Mouse (Mus musculus) midbrain, embryonic 13.5 days (tissue): ENCODE measurements around the gene Rab11fip4. TPM values are rescaled to one million over a fixed set of nuclear protein-coding genes. Genes with fewer than 3 reads are reported as not detected.
A peak's percentile ranks its signal among the peaks of the same experiment; 100 is the strongest.

ENCODE experiments used
- ATAC-seq: fragments of 200-750 bp; cut with Nextera tagmentation; 2 replicates; pipeline ENCODE4 v1.8.0; 2017; ENCODE audit warnings: mild to moderate bottlenecking, moderate TSS enrichment, moderate library complexity
- H3K27ac ChIP-seq: fragments of 300-500 bp; sonication (generic); 2 replicates; pipeline ENCODE4 v1.5.1; 2015; ENCODE audit warnings: inconsistent platforms, mild to moderate bottlenecking, moderate library complexity
- H3K27me3 ChIP-seq: fragments of 300-500 bp; sonication (generic); 2 replicates; pipeline ENCODE4 v1.6.1; 2015; ENCODE audit warnings: mild to moderate bottlenecking, inconsistent platforms
- H3K36me3 ChIP-seq: fragments of 300-500 bp; sonication (generic); 2 replicates; pipeline ENCODE4 v1.6.1; 2015; ENCODE audit warnings: mild to moderate bottlenecking, inconsistent platforms
- H3K4me1 ChIP-seq: fragments of 300-500 bp; sonication (generic); replicated peaks from 2 replicates; pipeline ENCODE4 v1.6.1; 2015; ENCODE audit warnings: inconsistent platforms
- H3K4me2 ChIP-seq: fragments of 300-500 bp; sonication (generic); replicated peaks from 2 replicates; pipeline ENCODE4 v1.6.1; 2015; ENCODE audit warnings: moderate library complexity, mild to moderate bottlenecking, inconsistent platforms
- H3K4me3 ChIP-seq: fragments of 300-500 bp; sonication (generic); replicated peaks from 2 replicates; pipeline ENCODE4 v1.5.1; 2015; ENCODE audit warnings: mild to moderate bottlenecking, inconsistent platforms
- H3K9ac ChIP-seq: fragments of 300-500 bp; sonication (generic); replicated peaks from 2 replicates; pipeline ENCODE4 v1.6.1; 2015; ENCODE audit warnings: mild to moderate bottlenecking, inconsistent platforms
- H3K9me3 ChIP-seq: fragments of 300-500 bp; sonication (generic); 2 replicates; pipeline ENCODE4 v1.6.1; 2016; ENCODE audit warnings: mild to moderate bottlenecking, inconsistent platforms
- WGBS: fragments of 180-500 bp; shearing (Covaris S2); methylation state at CpG from one replicate; pipeline ENCODE4 v1.1.7; 2015; 5-methylcytosine and 5-hydroxymethylcytosine counted together
- polyA plus RNA-seq: library from polyadenylated mRNA; unstranded; fragments of >200 nt; fragmentation: Nextera tagmentation; extraction: Ambion mirVana; gene quantifications from 2 replicates; pipeline ENCODE4 v1.2.1, GENCODE M21; 2015

Rab11fip4 gene
- polyA plus RNA-seq, 1 experiment from 2014 or later, result 22.2 TPM

- Histone ChIP-seq H3K4me2 (no peak overlapping the region), H3K27me3 (0 out of 2 replicates have a peak, but pooled peaks cover 5% of the 10 kb centered on the region), H3K36me3 (no peaks in the 10 kb centered on the region), H3K4me1 (peaks cover 71% of the 10 kb centered on the region), H3K4me3 (no peak overlapping the region), H3K9me3 (no peaks in the 10 kb centered on the region), H3K9ac (no peak overlapping the region), H3K27ac (no peak overlapping the region)
- 65% methylated on average over 9 of the region's 9 CpGs for WGBS
- ATAC-seq, result no peak
These were observed 52.7 kb downstream of the Rab11fip4 start for GRCm38 (mm10) chr11:79643730-79644129.

GRCm38 (mm10) chr11:79644717-79645191 lies 53.7 kb downstream of the Rab11fip4 start:
- H3K9me3 ChIP-seq, result no peaks in the 10 kb centered on the region
- H3K4me3 ChIP-seq, result no peak overlapping the region
- 53% methylated on average over 8 of the region's 8 CpGs for WGBS
- H3K36me3 ChIP-seq, result no peaks in the 10 kb centered on the region
- H3K27ac ChIP-seq, result no peak overlapping the region
- ATAC-seq, result no peak
- H3K9ac ChIP-seq, result no peak overlapping the region
- H3K4me2 ChIP-seq, result no peak overlapping the region
- H3K4me1 ChIP-seq, result peaks cover 71% of the 10 kb centered on the region
- H3K27me3 ChIP-seq, result 0 out of 2 replicates have a peak, but pooled peaks cover 5% of the 10 kb centered on the region

DNA sequence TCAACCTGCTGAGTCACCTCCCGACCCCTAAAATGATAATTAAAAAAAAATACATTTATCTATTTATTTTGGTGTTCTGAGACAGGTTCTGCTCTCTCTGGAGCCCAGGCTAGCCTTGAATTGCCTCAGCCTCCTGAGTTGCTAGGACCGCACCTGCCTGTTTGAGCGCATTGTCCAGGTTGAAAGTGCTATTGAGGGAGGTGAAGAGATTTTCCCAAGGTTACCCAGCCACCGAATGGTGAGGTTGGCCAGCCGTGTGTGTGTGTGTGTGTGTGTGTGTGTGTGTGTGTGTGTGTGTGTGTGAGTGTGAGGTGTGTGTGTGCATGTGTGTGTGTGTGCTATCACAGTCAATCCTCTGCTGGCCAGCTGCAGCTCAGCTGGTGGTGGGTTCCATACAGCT lies 55.0 kb downstream of the Rab11fip4 start:
- no peak overlapping the region for H3K4me3 ChIP-seq
- WGBS, result 51% methylated on average over 5 of the region's 5 CpGs
- H3K27ac ChIP-seq, result peak overlapping the region; percentile 69
- ATAC-seq, result no peak
- H3K36me3 ChIP-seq, result no peaks in the 10 kb centered on the region
- no peak overlapping the region for H3K4me2 ChIP-seq
- H3K9ac ChIP-seq, result no peak overlapping the region
- 0 out of 2 replicates have a peak, but pooled peaks cover 5% of the 10 kb centered on the region for H3K27me3 ChIP-seq
- no peaks in the 10 kb centered on the region for H3K9me3 ChIP-seq
- peaks cover 69% of the 10 kb centered on the region for H3K4me1 ChIP-seq

DNA sequence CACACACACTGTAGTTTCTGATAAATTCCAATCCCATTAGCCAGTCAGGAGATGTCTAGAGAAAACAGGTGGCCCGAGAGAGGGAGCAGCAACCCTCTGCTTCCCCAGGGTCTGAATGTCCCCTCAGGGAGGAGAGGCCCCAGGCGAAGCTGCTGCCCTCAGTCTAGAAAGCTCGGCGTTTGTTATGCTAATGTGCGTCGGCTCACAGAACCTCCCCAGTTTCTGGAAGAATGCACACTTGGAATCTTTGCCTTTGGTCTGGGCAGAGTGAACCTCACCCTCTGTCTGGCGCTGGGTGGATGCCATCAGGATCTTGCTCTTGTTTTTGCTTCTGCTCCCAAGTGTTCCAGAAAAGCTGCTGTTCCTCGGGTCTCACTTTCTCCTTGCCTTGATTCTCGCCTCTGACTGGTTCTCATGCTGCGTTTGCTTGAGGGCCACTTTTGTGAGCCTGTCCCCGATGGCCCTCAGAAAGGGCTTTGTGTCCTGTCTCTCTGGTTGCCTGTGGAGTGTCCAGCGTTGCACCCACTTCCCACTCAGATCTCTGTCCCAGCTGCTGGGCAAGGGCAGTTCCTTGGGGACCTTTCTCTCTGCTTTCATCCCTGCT lies 55.6 kb downstream of the Rab11fip4 start:
- 5% methylated on average over 12 of the region's 12 CpGs for WGBS
- no peaks in the 10 kb centered on the region for H3K36me3 ChIP-seq
- no peak overlapping the region for H3K4me3 ChIP-seq
- 0 out of 2 replicates have a peak, but pooled peaks cover 5% of the 10 kb centered on the region for H3K27me3 ChIP-seq
- H3K4me1 ChIP-seq, result peaks cover 69% of the 10 kb centered on the region
- no peaks in the 10 kb centered on the region for H3K9me3 ChIP-seq
- ATAC-seq, result peak; percentile 40; the same call in 1 of the 2 replicates
- no peak overlapping the region for H3K4me2 ChIP-seq
- H3K9ac ChIP-seq, result no peak overlapping the region
- peak overlapping the region; percentile 69 for H3K27ac ChIP-seq

DNA sequence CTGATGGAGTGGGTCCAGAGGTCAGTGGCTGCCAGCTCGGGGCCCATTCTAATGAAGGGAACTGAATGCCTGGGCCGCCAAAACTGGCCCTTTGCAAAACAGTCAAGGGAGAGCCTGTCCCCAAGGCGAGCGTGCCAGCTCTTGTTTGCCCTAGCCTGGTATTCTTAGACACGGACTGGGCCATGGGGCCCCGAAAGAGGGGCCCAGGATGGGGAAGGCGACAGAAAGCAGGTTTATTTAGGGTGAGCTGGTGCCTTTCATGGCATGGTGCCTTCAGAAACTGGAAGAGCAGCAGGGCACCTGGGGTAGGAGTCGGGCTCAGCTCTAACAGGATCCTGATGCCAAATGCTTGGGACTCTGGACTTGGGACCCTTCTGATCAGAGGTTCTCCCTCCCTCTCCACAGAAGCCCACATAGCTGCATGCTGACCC lies 56.1 kb downstream of the Rab11fip4 start:
- Histone ChIP-seq H3K4me2 (no peak overlapping the region), H3K9me3 (no peaks in the 10 kb centered on the region), H3K27me3 (0 out of 2 replicates have a peak, but pooled peaks cover 5% of the 10 kb centered on the region), H3K4me3 (no peak overlapping the region), H3K27ac (peak overlapping the region; percentile 69; the same call in 1 of the 2 replicates), H3K36me3 (no peaks in the 10 kb centered on the region), H3K9ac (no peak overlapping the region), H3K4me1 (peaks cover 73% of the 10 kb centered on the region)
- ATAC-seq, result no peak
- WGBS, result 29% methylated on average over 8 of the region's 8 CpGs

DNA sequence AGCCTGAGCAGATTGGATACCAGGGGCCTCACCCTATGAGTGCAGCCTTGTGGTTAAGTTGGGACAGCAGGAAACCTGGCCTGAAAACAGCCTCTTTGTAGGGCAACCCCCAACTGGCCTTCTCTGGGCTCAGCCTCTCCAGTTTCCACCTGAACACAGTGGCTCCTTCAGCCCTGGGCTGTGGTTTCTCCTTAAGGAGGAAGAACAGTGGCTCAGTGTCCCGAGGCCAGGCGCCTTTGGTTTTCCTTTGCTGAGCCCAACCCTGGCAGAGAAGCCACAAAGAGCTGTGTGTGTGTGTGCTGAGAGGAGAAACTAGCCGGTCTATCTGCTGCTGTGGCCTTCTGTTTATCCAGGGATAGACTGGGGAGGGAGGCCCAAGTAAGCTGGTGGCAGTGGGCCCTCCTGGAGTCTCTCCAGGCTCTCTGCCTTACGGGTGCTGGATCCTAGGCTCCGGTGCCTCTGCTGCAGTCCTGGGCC lies 59.4 kb downstream of the Rab11fip4 start:
- Histone ChIP-seq H3K36me3 (no peaks in the 10 kb centered on the region), H3K9me3 (no peaks in the 10 kb centered on the region), H3K4me1 (peaks cover 57% of the 10 kb centered on the region), H3K27me3 (peaks cover 5% of the 10 kb centered on the region; the same call in 1 of the 2 replicates), H3K4me2 (no peak overlapping the region), H3K4me3 (no peak overlapping the region), H3K27ac (peak overlapping the region; percentile 49), H3K9ac (no peak overlapping the region)
- WGBS, result 48% methylated on average over 5 of the region's 5 CpGs
- no peak for ATAC-seq

- no peak overlapping the region for H3K4me3 ChIP-seq
- H3K9me3 ChIP-seq, result no peaks in the 10 kb centered on the region
- 84% methylated on average over 9 of the region's 9 CpGs for WGBS
- no peak overlapping the region for H3K9ac ChIP-seq
- peaks cover 40% of the 10 kb centered on the region for H3K4me1 ChIP-seq
- no peak for ATAC-seq
- H3K27me3 ChIP-seq, result peaks cover 5% of the 10 kb centered on the region; the same call in 1 of the 2 replicates
- H3K36me3 ChIP-seq, result no peaks in the 10 kb centered on the region
- H3K4me2 ChIP-seq, result no peak overlapping the region
- no peak overlapping the region for H3K27ac ChIP-seq
These were observed 61.2 kb downstream of the Rab11fip4 start for GRCm38 (mm10) chr11:79652257-79652656.

DNA sequence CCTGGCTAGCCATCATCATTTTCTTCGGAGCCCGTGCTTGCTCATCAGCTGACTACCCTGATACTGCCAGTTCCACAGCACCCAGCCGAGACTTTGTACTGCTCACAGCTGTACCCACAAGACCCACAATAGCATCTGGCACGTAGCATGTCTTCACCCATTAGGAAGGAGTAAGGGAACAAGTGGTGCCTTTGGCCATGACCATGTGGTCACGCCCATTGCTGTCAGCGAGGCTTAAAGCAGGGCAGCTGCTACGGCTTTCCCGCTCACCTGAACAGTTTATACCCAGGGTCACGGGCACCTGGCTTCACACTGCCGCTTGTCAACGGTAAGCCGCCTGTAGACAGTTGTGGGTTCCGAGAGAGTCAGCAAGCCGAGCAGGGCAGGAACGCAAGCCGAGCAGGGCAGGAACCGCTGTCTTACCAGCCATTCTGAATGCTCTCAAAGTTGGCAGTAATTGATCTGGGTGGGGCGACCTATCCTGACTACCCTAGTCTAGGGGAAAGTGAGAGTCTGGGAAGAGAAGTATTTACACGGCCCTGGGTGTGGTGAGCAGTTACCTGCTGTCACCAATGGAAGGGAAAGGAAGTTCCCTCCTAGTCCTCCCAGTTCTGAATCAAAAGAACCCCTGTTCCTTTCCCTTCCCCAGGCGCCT lies 62.0 kb downstream of the Rab11fip4 start:
- no peaks in the 10 kb centered on the region for H3K9me3 ChIP-seq
- WGBS, result 86% methylated on average over 20 of the region's 20 CpGs
- H3K9ac ChIP-seq, result no peak overlapping the region
- no peak overlapping the region for H3K27ac ChIP-seq
- no peak overlapping the region for H3K4me3 ChIP-seq
- no peak for ATAC-seq
- peaks cover 32% of the 10 kb centered on the region for H3K4me1 ChIP-seq
- H3K4me2 ChIP-seq, result no peak overlapping the region
- H3K36me3 ChIP-seq, result no peaks in the 10 kb centered on the region
- peaks cover 2% of the 10 kb centered on the region; the same call in 1 of the 2 replicates for H3K27me3 ChIP-seq

DNA sequence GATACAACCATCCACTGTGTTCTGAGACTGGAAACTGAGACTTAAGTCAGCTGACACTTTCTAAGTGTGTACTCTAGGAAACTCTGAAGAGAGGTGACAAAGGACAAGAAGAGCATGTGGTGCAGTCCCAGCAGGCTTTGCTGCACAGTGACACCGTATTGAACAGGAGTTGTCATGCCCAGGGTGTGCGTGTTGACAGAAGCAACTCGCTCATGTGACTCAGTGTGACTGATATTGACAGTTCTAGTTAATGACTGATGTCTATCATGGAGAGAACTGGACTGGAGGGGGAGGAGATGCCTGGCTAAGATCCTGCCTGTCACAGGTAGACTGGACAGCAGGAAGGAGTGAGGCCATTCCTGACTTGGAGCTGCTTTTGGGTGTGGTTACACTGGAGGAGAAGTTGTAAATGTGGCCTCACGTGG lies 63.4 kb downstream of the Rab11fip4 start:
- ATAC-seq, result no peak
- no peaks in the 10 kb centered on the region for H3K36me3 ChIP-seq
- H3K4me2 ChIP-seq, result no peak overlapping the region
- H3K27ac ChIP-seq, result no peak overlapping the region
- 88% methylated on average over 4 of the region's 4 CpGs for WGBS
- peaks cover 20% of the 10 kb centered on the region for H3K4me1 ChIP-seq
- no peaks in the 10 kb centered on the region for H3K9me3 ChIP-seq
- no peak overlapping the region for H3K9ac ChIP-seq
- no peaks in the 10 kb centered on the region; the same call in 1 of the 2 replicates for H3K27me3 ChIP-seq
- H3K4me3 ChIP-seq, result no peak overlapping the region

GRCm38 (mm10) chr11:79655592-79655991 lies 64.6 kb downstream of the Rab11fip4 start:
- Histone ChIP-seq H3K9me3 (no peaks in the 10 kb centered on the region), H3K27me3 (no peaks in the 10 kb centered on the region; the same call in 1 of the 2 replicates), H3K36me3 (no peaks in the 10 kb centered on the region), H3K4me1 (peaks cover 13% of the 10 kb centered on the region), H3K4me3 (no peak overlapping the region), H3K4me2 (no peak overlapping the region), H3K9ac (no peak overlapping the region), H3K27ac (no peak overlapping the region)
- ATAC-seq, result no peak
- 87% methylated on average over 7 of the region's 7 CpGs for WGBS

DNA sequence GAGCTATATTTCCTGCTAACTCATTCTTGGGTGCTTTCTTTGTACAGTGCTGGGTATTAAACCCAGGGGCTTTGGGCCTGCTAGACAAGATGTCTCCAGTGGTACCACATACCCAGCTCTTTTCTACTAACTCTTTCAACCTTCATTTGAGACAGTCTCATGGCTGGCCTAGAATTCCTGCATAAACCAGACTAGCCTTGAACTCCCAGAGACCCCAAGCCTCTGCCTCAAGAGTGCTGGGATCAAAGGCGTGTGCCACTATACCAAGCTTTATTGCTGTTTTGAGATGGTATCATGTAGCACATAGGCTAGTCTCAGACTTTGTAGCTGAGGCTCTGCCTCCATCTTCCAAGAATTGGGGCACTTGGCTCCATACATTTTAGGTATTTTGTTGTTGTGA lies 65.5 kb downstream of the Rab11fip4 start:
- Histone ChIP-seq H3K27me3 (no peaks in the 10 kb centered on the region; the same call in 1 of the 2 replicates), H3K4me2 (no peak overlapping the region), H3K9me3 (no peaks in the 10 kb centered on the region), H3K9ac (no peak overlapping the region), H3K36me3 (no peaks in the 10 kb centered on the region), H3K4me3 (no peak overlapping the region), H3K4me1 (peaks cover 17% of the 10 kb centered on the region), H3K27ac (no peak overlapping the region)
- WGBS, result 95% methylated on average over 1 of the region's 1 CpGs
- no peak for ATAC-seq

GRCm38 (mm10) chr11:79657053-79657452 lies 66.0 kb downstream of the Rab11fip4 start:
- WGBS, result 75% methylated on average over 5 of the region's 5 CpGs
- Histone ChIP-seq H3K27ac (no peak overlapping the region), H3K4me1 (peaks cover 18% of the 10 kb centered on the region), H3K9ac (no peak overlapping the region), H3K27me3 (no peaks in the 10 kb centered on the region; the same call in 1 of the 2 replicates), H3K4me3 (no peak overlapping the region), H3K4me2 (no peak overlapping the region), H3K36me3 (no peaks in the 10 kb centered on the region), H3K9me3 (no peaks in the 10 kb centered on the region)
- ATAC-seq, result no peak
